Mouse (Mus musculus): ENCODE data around the gene Smco4. TPM values are rescaled to one million over a fixed set of nuclear protein-coding genes. Genes with fewer than 3 reads are reported as not detected.

The Smco4 gene
- polyA plus RNA-seq, 1 experiment = 47.2 TPM

GRCm38 (mm10) chr9:15574750-15575454 lies 81.7 kb downstream of the Smco4 start:
- H3K4me1 ChIP-seq (ENCODE audit: control insufficient read depth, insufficient read depth, low read length) = no peaks in the 10 kb centered on the region
- H3K27ac ChIP-seq (ENCODE audit: control insufficient read depth, insufficient read depth, low read depth, low read length) = no peak overlapping the region
- H3K4me3 ChIP-seq (ENCODE audit: control insufficient read depth, low read depth, low read length) = no peak overlapping the region
- TF ChIP-seq CTCF (IDR thresholded peaks at IDR 0.05; ENCODE audit: control insufficient read depth, insufficient read depth, insufficient replicate concordance, low read depth, low read length) (no peak), POLR2A (IDR thresholded peaks at IDR 0.05; ENCODE audit: control insufficient read depth, low read depth, low read length) (no peak)
- H3K36me3 ChIP-seq (ENCODE audit: control insufficient read depth, insufficient read depth, low read length) = no peaks in the 10 kb centered on the region
- H3K27me3 ChIP-seq (ENCODE audit: control insufficient read depth, insufficient read depth, low read length) = no peaks in the 10 kb centered on the region

- Histone ChIP-seq H3K4me3 (ENCODE audit: control insufficient read depth, low read depth, low read length) (no peak overlapping the region), H3K27ac (ENCODE audit: control insufficient read depth, insufficient read depth, low read depth, low read length) (no peak overlapping the region), H3K4me1 (ENCODE audit: control insufficient read depth, insufficient read depth, low read length) (no peaks in the 10 kb centered on the region), H3K36me3 (ENCODE audit: control insufficient read depth, insufficient read depth, low read length) (no peaks in the 10 kb centered on the region), H3K27me3 (ENCODE audit: control insufficient read depth, insufficient read depth, low read length) (no peaks in the 10 kb centered on the region)
- TF ChIP-seq POLR2A (IDR thresholded peaks at IDR 0.05; ENCODE audit: control insufficient read depth, low read depth, low read length) (no peak), CTCF (IDR thresholded peaks at IDR 0.05; ENCODE audit: control insufficient read depth, insufficient read depth, insufficient replicate concordance, low read depth, low read length) (no peak)
Observed at GRCm38 (mm10) chr9:15578427-15578826, 85.2 kb downstream of the Smco4 start.

DNA sequence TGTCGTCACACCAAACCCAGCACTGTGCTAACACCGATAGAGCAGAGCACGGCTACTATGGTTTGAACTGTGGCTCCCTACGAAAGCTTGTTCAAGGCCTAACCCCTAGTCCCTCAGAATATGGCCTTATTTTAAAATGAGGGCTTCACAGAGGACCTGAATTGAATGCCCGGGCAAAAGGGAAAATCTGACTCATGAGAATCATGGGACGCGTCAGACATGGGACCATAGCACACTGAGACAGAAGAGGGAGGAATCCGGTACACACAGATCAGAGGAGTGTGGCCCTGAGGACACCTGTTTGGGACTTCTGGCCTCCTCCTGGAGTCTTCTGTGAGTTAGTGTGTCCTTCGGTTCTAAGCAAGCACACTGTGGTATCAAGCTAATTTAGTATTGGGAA lies 85.7 kb downstream of the Smco4 start:
- TF ChIP-seq CTCF (IDR thresholded peaks at IDR 0.05; ENCODE audit: control insufficient read depth, insufficient read depth, insufficient replicate concordance, low read depth, low read length) (no peak), POLR2A (IDR thresholded peaks at IDR 0.05; ENCODE audit: control insufficient read depth, low read depth, low read length) (no peak)
- Histone ChIP-seq H3K27ac (ENCODE audit: control insufficient read depth, insufficient read depth, low read depth, low read length) (no peak overlapping the region), H3K36me3 (ENCODE audit: control insufficient read depth, insufficient read depth, low read length) (no peaks in the 10 kb centered on the region)

GRCm38 (mm10) chr9:15580176-15580575 lies 86.9 kb downstream of the Smco4 start:
- no peak overlapping the region for H3K27ac ChIP-seq (ENCODE audit: control insufficient read depth, insufficient read depth, low read depth, low read length)
- H3K4me1 ChIP-seq (ENCODE audit: control insufficient read depth, insufficient read depth, low read length) = no peaks in the 10 kb centered on the region
- H3K27me3 ChIP-seq (ENCODE audit: control insufficient read depth, insufficient read depth, low read length) = no peaks in the 10 kb centered on the region
- no peak overlapping the region for H3K4me3 ChIP-seq (ENCODE audit: control insufficient read depth, low read depth, low read length)
- no peaks in the 10 kb centered on the region for H3K36me3 ChIP-seq (ENCODE audit: control insufficient read depth, insufficient read depth, low read length)
- TF ChIP-seq POLR2A (IDR thresholded peaks at IDR 0.05; ENCODE audit: control insufficient read depth, low read depth, low read length) (no peak), CTCF (IDR thresholded peaks at IDR 0.05; ENCODE audit: control insufficient read depth, insufficient read depth, insufficient replicate concordance, low read depth, low read length) (no peak)

More for the DNA sequence above, 85.7 kb downstream of the Smco4 start:
- H3K4me1 ChIP-seq (ENCODE audit: control insufficient read depth, insufficient read depth, low read length) = no peaks in the 10 kb centered on the region
- no peak overlapping the region for H3K4me3 ChIP-seq (ENCODE audit: control insufficient read depth, low read depth, low read length)
- H3K27me3 ChIP-seq (ENCODE audit: control insufficient read depth, insufficient read depth, low read length) = no peaks in the 10 kb centered on the region

- Histone ChIP-seq H3K27me3 (ENCODE audit: control insufficient read depth, insufficient read depth, low read length) (no peaks in the 10 kb centered on the region), H3K4me1 (ENCODE audit: control insufficient read depth, insufficient read depth, low read length) (no peaks in the 10 kb centered on the region), H3K27ac (ENCODE audit: control insufficient read depth, insufficient read depth, low read depth, low read length) (no peak overlapping the region), H3K4me3 (ENCODE audit: control insufficient read depth, low read depth, low read length) (no peak overlapping the region), H3K36me3 (ENCODE audit: control insufficient read depth, insufficient read depth, low read length) (no peaks in the 10 kb centered on the region)
- TF ChIP-seq POLR2A (IDR thresholded peaks at IDR 0.05; ENCODE audit: control insufficient read depth, low read depth, low read length) (no peak), CTCF (IDR thresholded peaks at IDR 0.05; ENCODE audit: control insufficient read depth, insufficient read depth, insufficient replicate concordance, low read depth, low read length) (no peak)
Observed at GRCm38 (mm10) chr9:15582026-15582425, 88.8 kb downstream of the Smco4 start.

- no peaks in the 10 kb centered on the region for H3K36me3 ChIP-seq (ENCODE audit: control insufficient read depth, insufficient read depth, low read length)
- H3K27ac ChIP-seq (ENCODE audit: control insufficient read depth, insufficient read depth, low read depth, low read length) = no peak overlapping the region
- no peaks in the 10 kb centered on the region for H3K4me1 ChIP-seq (ENCODE audit: control insufficient read depth, insufficient read depth, low read length)
- TF ChIP-seq POLR2A (IDR thresholded peaks at IDR 0.05; ENCODE audit: control insufficient read depth, low read depth, low read length) (no peak), CTCF (IDR thresholded peaks at IDR 0.05; ENCODE audit: control insufficient read depth, insufficient read depth, insufficient replicate concordance, low read depth, low read length) (no peak)
- no peaks in the 10 kb centered on the region for H3K27me3 ChIP-seq (ENCODE audit: control insufficient read depth, insufficient read depth, low read length)
- H3K4me3 ChIP-seq (ENCODE audit: control insufficient read depth, low read depth, low read length) = no peak overlapping the region
Observed at GRCm38 (mm10) chr9:15584209-15584608, 91.0 kb downstream of the Smco4 start.

- H3K27me3 ChIP-seq (ENCODE audit: control insufficient read depth, insufficient read depth, low read length) = no peaks in the 10 kb centered on the region
- no peak for TF ChIP-seq CTCF (IDR thresholded peaks at IDR 0.05; ENCODE audit: control insufficient read depth, insufficient read depth, insufficient replicate concordance, low read depth, low read length)
- TF ChIP-seq POLR2A (IDR thresholded peaks at IDR 0.05; ENCODE audit: control insufficient read depth, low read depth, low read length) = no peak
- no peak overlapping the region for H3K4me3 ChIP-seq (ENCODE audit: control insufficient read depth, low read depth, low read length)
- H3K36me3 ChIP-seq (ENCODE audit: control insufficient read depth, insufficient read depth, low read length) = no peaks in the 10 kb centered on the region
- H3K4me1 ChIP-seq (ENCODE audit: control insufficient read depth, insufficient read depth, low read length) = no peaks in the 10 kb centered on the region
- no peak overlapping the region for H3K27ac ChIP-seq (ENCODE audit: control insufficient read depth, insufficient read depth, low read depth, low read length)
Observed at GRCm38 (mm10) chr9:15585956-15586355, 92.7 kb downstream of the Smco4 start.

All from testis, adult 2 months (tissue).